14 mouse cellular contexts compared by ENCODE assay signal in genomic region chr14:36774349-36774748, GRCm38 (mm10).
A peak's percentile ranks its signal among the peaks of the same experiment; 100 is the strongest.
DNase-seq lines count a peak whose midpoint lies in the region; ATAC-seq and TF ChIP-seq lines count a peak whose summit lies in the region.
"Had no signal": no experiment of that assay in that cellular context is flagged by ENCODE, and none has a peak within 500 bp of the region (broad histone marks: within the 10 kb centered on the region; RNA-seq: fewer than 3 reads in every experiment).

No protein-coding gene starts in this region.

- DNase-seq in cerebellum, adult 11 months = peak; percentile 2
- no peak for DNase-seq in cerebellum, adult 9-10 months
- no peak for DNase-seq in hindbrain, embryonic 10.5 days (ENCODE audit: low spot score)
- DNase-seq in lung, postnatal 10 days = peak; percentile 16
- DNase-seq in lung, postnatal 0 days (ENCODE audit: low spot score) = no peak
- DNase-seq in kidney, postnatal 25 days = peak; percentile 4 to 37
- no peak for DNase-seq in thymus, adult 18-20 months
- DNase-seq: thymus, postnatal 25 days had no signal

- no peak for TF ChIP-seq EP300 in lung, postnatal 0 days (IDR thresholded peaks at IDR 0.05)

- H3K27me3 ChIP-seq in hindbrain, embryonic 13.5 days = no peaks in the 10 kb centered on the region
- H3K27me3 ChIP-seq in hindbrain, embryonic 10.5 days (ENCODE audit: insufficient read depth, poor library complexity, severe bottlenecking) = no peaks in the 10 kb centered on the region
- no peaks in the 10 kb centered on the region for H3K27me3 ChIP-seq in lung, postnatal 0 days (replicated peaks; ENCODE audit: insufficient read depth, low read length)
- H3K27me3 ChIP-seq: Patski had no signal

- 0 out of 2 replicates have a peak, but pooled peaks have one; percentile 39 for ATAC-seq in hindbrain, embryonic 13.5 days (ENCODE audit: low FRiP score)
- ATAC-seq in lung, postnatal 0 days = no peak
- ATAC-seq: midbrain, embryonic 16.5 days; Patski had no signal

- no peaks in the 10 kb centered on the region for H3K4me1 ChIP-seq in hindbrain, embryonic 13.5 days (replicated peaks)
- H3K4me1 ChIP-seq in hindbrain, embryonic 10.5 days (replicated peaks) = no peaks in the 10 kb centered on the region
- H3K4me1 ChIP-seq in lung, postnatal 0 days (ENCODE audit: insufficient read depth, low read depth, low read length) = no peaks in the 10 kb centered on the region
- H3K4me1 ChIP-seq: forebrain, embryonic 10.5 days had no signal

- no peak for TF ChIP-seq CTCF in lung, postnatal 0 days (IDR thresholded peaks at IDR 0.05)

- no peaks in the 10 kb centered on the region for H3K36me3 ChIP-seq in hindbrain, embryonic 13.5 days
- no peaks in the 10 kb centered on the region for H3K36me3 ChIP-seq in hindbrain, embryonic 10.5 days
- H3K36me3 ChIP-seq in lung, postnatal 0 days (ENCODE audit: insufficient read depth, low read length) = no peaks in the 10 kb centered on the region
- H3K36me3 ChIP-seq: forebrain, embryonic 10.5 days had no signal

- no peaks in the 10 kb centered on the region for H3K9me3 ChIP-seq in hindbrain, embryonic 13.5 days
- H3K9me3 ChIP-seq in hindbrain, embryonic 10.5 days = no peaks in the 10 kb centered on the region
- H3K9me3 ChIP-seq in lung, postnatal 0 days (ENCODE audit: low read length) = no peaks in the 10 kb centered on the region
- H3K9me3 ChIP-seq: forebrain, embryonic 10.5 days had no signal

- WGBS in hindbrain, embryonic 13.5 days = 84% methylated on average over 3 of the region's 3 CpGs
- 69% methylated on average over 3 of the region's 3 CpGs for WGBS in hindbrain, embryonic 10.5 days
- WGBS in lung, postnatal 0 days = 50% methylated on average over 3 of the region's 3 CpGs

- no peak overlapping the region for H3K9ac ChIP-seq in hindbrain, embryonic 13.5 days
- H3K9ac ChIP-seq in lung, postnatal 0 days (replicated peaks; ENCODE audit: low read depth) = no peak overlapping the region

- H3K4me2 ChIP-seq in hindbrain, embryonic 13.5 days = no peak overlapping the region
- no peak overlapping the region for H3K4me2 ChIP-seq in lung, postnatal 0 days (replicated peaks; ENCODE audit: low read depth, low read length)

- no peak overlapping the region for H3K27ac ChIP-seq in hindbrain, embryonic 13.5 days
- no peak overlapping the region for H3K27ac ChIP-seq in hindbrain, embryonic 10.5 days
- H3K27ac ChIP-seq in lung, postnatal 0 days (ENCODE audit: low read length) = no peak overlapping the region
- H3K27ac ChIP-seq: forebrain, embryonic 10.5 days; heart, adult 2 months; layer of hippocampus, adult 2 months had no signal

- no peak overlapping the region for H3K4me3 ChIP-seq in hindbrain, embryonic 13.5 days
- no peak overlapping the region for H3K4me3 ChIP-seq in hindbrain, embryonic 10.5 days
- H3K4me3 ChIP-seq in lung, postnatal 0 days (ENCODE audit: low read depth, low read length) = no peak overlapping the region
- H3K4me3 ChIP-seq: forebrain, embryonic 10.5 days; heart, adult 2 months; layer of hippocampus, adult 2 months had no signal

Comparison
In these comparisons a context has a peak if more than half of its experiments do, and no peak if none do; other contexts are left out.
1. DNase-seq: peak in cerebellum, adult 11 months (single experiment), lung, postnatal 10 days (single experiment) and kidney, postnatal 25 days (2 of 2); none in cerebellum, adult 9-10 months (single experiment), hindbrain, embryonic 10.5 days (single experiment), lung, postnatal 0 days (single experiment) and thymus, adult 18-20 months (0 of 2).